Mouse (Mus musculus) small intestine, adult 2 months (tissue): ENCODE data around the gene Hist2h4. TPM values are rescaled to one million over a fixed set of nuclear protein-coding genes. Genes with fewer than 3 reads are reported as not detected.

Source experiments
- H3K27ac ChIP-seq: fragments of 200-500 bp; 2 replicates; pipeline ENCODE4 v1.5.1; 2012; ENCODE audit warnings: low read depth, low read length, control low read depth, inconsistent platforms; ENCODE audit not compliant: insufficient read depth
- H3K27me3 ChIP-seq: fragments of 200-500 bp; 2 replicates; pipeline ENCODE4 v1.6.1; 2012; ENCODE audit warnings: mild to moderate bottlenecking, moderate library complexity, low read length, inconsistent platforms; ENCODE audit not compliant: control insufficient read depth, insufficient read depth
- H3K36me3 ChIP-seq: fragments of 200-500 bp; 2 replicates; pipeline ENCODE4 v1.6.1; 2012; ENCODE audit warnings: mild to moderate bottlenecking, low read length, control low read depth, inconsistent platforms; ENCODE audit not compliant: control insufficient read depth, insufficient read depth
- H3K4me1 ChIP-seq: fragments of 200-500 bp; 2 replicates; pipeline ENCODE4 v1.6.1; 2012; ENCODE audit warnings: low read length, inconsistent platforms, mixed read lengths; ENCODE audit not compliant: control insufficient read depth, insufficient read depth, insufficient read length
- H3K4me3 ChIP-seq: fragments of 200-500 bp; 2 replicates; pipeline ENCODE4 v1.5.1; 2012; ENCODE audit warnings: low read depth, mild to moderate bottlenecking, control low read depth, inconsistent platforms, low read length, moderate library complexity
- CTCF ChIP-seq: fragments of 200-500 bp; IDR thresholded peaks from 2 replicates; pipeline ENCODE4 v1.5.1; 2012; ENCODE audit warnings: low read depth, mild to moderate bottlenecking, control low read depth, inconsistent platforms, low read length, moderate library complexity, mixed read lengths; ENCODE audit not compliant: insufficient replicate concordance, insufficient read length; ENCODE audit errors: extremely low read depth
- POLR2A ChIP-seq: fragments of 200-500 bp; IDR thresholded peaks from 2 replicates; pipeline ENCODE4 v1.6.1; 2012; ENCODE audit warnings: low read depth, mild to moderate bottlenecking, control low read depth, inconsistent platforms, low read length, moderate library complexity
- WGBS: fragments of 180-500 bp; shearing (Covaris S2); methylation state at CpG from one replicate; pipeline ENCODE4 v1.1.7; 2018; 5-methylcytosine and 5-hydroxymethylcytosine counted together
- polyA plus RNA-seq: library from polyadenylated mRNA; depleted of rRNA; stranded (reverse); fragments of >200 nt; gene quantifications from 2 replicates; pipeline ENCODE4 v1.2.3, GENCODE M21; 2012

Hist2h4 gene
- polyA plus RNA-seq, 1 experiment: 6.3 TPM

GRCm38 (mm10) chr3:96268051-96268775 lies 5.1 kb upstream of the Hist2h4 start, which contains the start of gene Hist2h3b:
Gene Hist2h3b, plus strand, starts transcription at chr3:96268654.
- WGBS: 9% methylated on average over 30 of the region's 30 CpGs
- Histone ChIP-seq H3K36me3 (no peaks in the 10 kb centered on the region), H3K4me3 (peak within 1 kb of the TSS; percentile 68), H3K27ac (peak within 1 kb of the TSS; percentile 97), H3K27me3 (no peaks in the 10 kb centered on the region), H3K4me1 (peaks cover 2% of the 10 kb centered on the region; the same call in 1 of the 2 replicates)
- TF ChIP-seq CTCF: no peak
- TF ChIP-seq POLR2A: peak; percentile 94

GRCm38 (mm10) chr3:96267541-96267940 lies 4.4 kb upstream of the Hist2h4 start:
- TF ChIP-seq CTCF (no peak), POLR2A (no peak)

GRCm38 (mm10) chr3:96266132-96266710 lies 3.1 kb upstream of the Hist2h4 start:
- Histone ChIP-seq H3K4me1 (peaks cover 6% of the 10 kb centered on the region; the same call in 1 of the 2 replicates), H3K27me3 (no peaks in the 10 kb centered on the region), H3K36me3 (no peaks in the 10 kb centered on the region), H3K27ac (no peak overlapping the region), H3K4me3 (no peak overlapping the region)
- no peak for TF ChIP-seq POLR2A
- no peak for TF ChIP-seq CTCF
- 81% methylated on average over 8 of the region's 8 CpGs for WGBS

More at GRCm38 (mm10) chr3:96267541-96267940, 4.4 kb upstream of the Hist2h4 start:
- Histone ChIP-seq H3K4me1 (peaks cover 2% of the 10 kb centered on the region; the same call in 1 of the 2 replicates), H3K27ac (no peak overlapping the region), H3K36me3 (no peaks in the 10 kb centered on the region), H3K27me3 (no peaks in the 10 kb centered on the region), H3K4me3 (no peak overlapping the region)
- WGBS: 65% methylated on average over 4 of the region's 4 CpGs

- Histone ChIP-seq H3K4me1 (peaks cover 6% of the 10 kb centered on the region; the same call in 1 of the 2 replicates), H3K4me3 (no peak overlapping the region), H3K27ac (peak overlapping the region; percentile 97; the same call in 1 of the 2 replicates), H3K27me3 (no peaks in the 10 kb centered on the region), H3K36me3 (no peaks in the 10 kb centered on the region)
- TF ChIP-seq POLR2A: no peak
- no peak for TF ChIP-seq CTCF
- WGBS: 55% methylated on average over 7 of the region's 7 CpGs
Observed at GRCm38 (mm10) chr3:96264404-96264949, 1.4 kb upstream of the Hist2h4 start.

- Histone ChIP-seq H3K4me1 (peaks cover 6% of the 10 kb centered on the region; the same call in 1 of the 2 replicates), H3K27me3 (no peaks in the 10 kb centered on the region), H3K27ac (peak overlapping the region; percentile 97), H3K36me3 (no peaks in the 10 kb centered on the region), H3K4me3 (peak overlapping the region; percentile 67)
- no peak; the same call in 1 of the 2 replicates for TF ChIP-seq POLR2A
- peak; percentile 29; the same call in 1 of the 2 replicates for TF ChIP-seq CTCF
- 1% methylated on average over 27 of the region's 27 CpGs for WGBS
Observed at GRCm38 (mm10) chr3:96263558-96264403, 670 bp upstream of the Hist2h4 start.

- H3K27me3 ChIP-seq: no peaks in the 10 kb centered on the region
- H3K4me3 ChIP-seq: peak overlapping the region; percentile 74
- H3K4me1 ChIP-seq: peaks cover 7% of the 10 kb centered on the region; the same call in 1 of the 2 replicates
- H3K27ac ChIP-seq: peak overlapping the region; percentile 98
- H3K36me3 ChIP-seq: no peaks in the 10 kb centered on the region
- WGBS: under 1% methylated on average over 19 of the region's 19 CpGs
- no peak for TF ChIP-seq CTCF
- TF ChIP-seq POLR2A: peak; percentile 92
Observed at GRCm38 (mm10) chr3:96262216-96262875, 765 bp downstream of the Hist2h4 start.
